Mouse (Mus musculus): ENCODE results near the gene Slc26a10. TPM values are rescaled to one million over a fixed set of nuclear protein-coding genes. Genes with fewer than 3 reads are reported as not detected.
"Not testable (repeated sequence)": the region's sequence is repeated elsewhere in the genome, so short reads cannot be mapped to it uniquely, and the experiment has no call there.

Slc26a10 gene
- polyA plus RNA-seq, 1 experiment from 2014 or later: 20.2 TPM

GRCm38 (mm10) chr10:127160728-127161127 is 19.7 kb downstream of the Slc26a10 start:
- Histone ChIP-seq H3K36me3 (no peaks in the 10 kb centered on the region), H3K27me3 (replicated peaks) (peaks cover 27% of the 10 kb centered on the region), H3K4me3 (no peak overlapping the region), H3K27ac (ENCODE audit: poor library complexity, severe bottlenecking) (no peak overlapping the region), H3K9ac (no peak overlapping the region), H3K4me1 (replicated peaks) (peaks cover 11% of the 10 kb centered on the region), H3K4me2 (no peak overlapping the region), H3K9me3 (replicated peaks) (no peaks in the 10 kb centered on the region)
- 66% methylated on average over 3 of the region's 3 CpGs for WGBS
- ATAC-seq (ENCODE audit: insufficient number of reproducible peaks, low FRiP score): no peak

GRCm38 (mm10) chr10:127160081-127160480 is 20.4 kb downstream of the Slc26a10 start:
- peaks cover 5% of the 10 kb centered on the region for H3K4me1 ChIP-seq (replicated peaks)
- no peak overlapping the region for H3K4me2 ChIP-seq
- WGBS: 82% methylated on average over 9 of the region's 9 CpGs
- H3K9ac ChIP-seq: no peak overlapping the region
- no peak for ATAC-seq (ENCODE audit: insufficient number of reproducible peaks, low FRiP score)
- no peaks in the 10 kb centered on the region for H3K36me3 ChIP-seq
- H3K9me3 ChIP-seq (replicated peaks): no peaks in the 10 kb centered on the region
- H3K27me3 ChIP-seq (replicated peaks): peaks cover 21% of the 10 kb centered on the region
- H3K27ac ChIP-seq (ENCODE audit: poor library complexity, severe bottlenecking): no peak overlapping the region
- H3K4me3 ChIP-seq: no peak overlapping the region

GRCm38 (mm10) chr10:127158471-127158870 is 22.0 kb downstream of the Slc26a10 start:
- Histone ChIP-seq H3K27ac (ENCODE audit: poor library complexity, severe bottlenecking) (no peak overlapping the region), H3K27me3 (replicated peaks) (peaks cover 8% of the 10 kb centered on the region), H3K9me3 (replicated peaks) (no peaks in the 10 kb centered on the region), H3K36me3 (no peaks in the 10 kb centered on the region), H3K4me3 (no peak overlapping the region), H3K4me2 (no peak overlapping the region), H3K9ac (no peak overlapping the region), H3K4me1 (replicated peaks) (no peaks in the 10 kb centered on the region)
- WGBS: 56% methylated on average over 3 of the region's 3 CpGs
- ATAC-seq (ENCODE audit: insufficient number of reproducible peaks, low FRiP score): no peak

GRCm38 (mm10) chr10:127156511-127156910 is 23.9 kb downstream of the Slc26a10 start:
- no peaks in the 10 kb centered on the region for H3K36me3 ChIP-seq
- no peak overlapping the region for H3K27ac ChIP-seq (ENCODE audit: poor library complexity, severe bottlenecking)
- no peak overlapping the region for H3K4me2 ChIP-seq
- no peaks in the 10 kb centered on the region for H3K27me3 ChIP-seq (replicated peaks)
- H3K4me3 ChIP-seq: no peak overlapping the region
- WGBS: 89% methylated on average over 1 of the region's 1 CpGs
- H3K9me3 ChIP-seq (replicated peaks): no peaks in the 10 kb centered on the region; the same call in 1 of the 2 replicates
- H3K9ac ChIP-seq: no peak overlapping the region
- no peak for ATAC-seq (ENCODE audit: insufficient number of reproducible peaks, low FRiP score)
- no peaks in the 10 kb centered on the region for H3K4me1 ChIP-seq (replicated peaks)

- no peaks in the 10 kb centered on the region for H3K4me1 ChIP-seq (replicated peaks)
- no peak overlapping the region for H3K9ac ChIP-seq
- no peaks in the 10 kb centered on the region; the same call in 1 of the 2 replicates for H3K9me3 ChIP-seq (replicated peaks)
- H3K36me3 ChIP-seq: no peaks in the 10 kb centered on the region
- WGBS: 93% methylated on average over 1 of the region's 1 CpGs
- H3K4me3 ChIP-seq: no peak overlapping the region
- H3K27me3 ChIP-seq (replicated peaks): no peaks in the 10 kb centered on the region
- H3K4me2 ChIP-seq: no peak overlapping the region
- H3K27ac ChIP-seq (ENCODE audit: poor library complexity, severe bottlenecking): no peak overlapping the region
- ATAC-seq (ENCODE audit: insufficient number of reproducible peaks, low FRiP score): no peak
Observed at GRCm38 (mm10) chr10:127156089-127156488, 24.4 kb downstream of the Slc26a10 start.

- Histone ChIP-seq H3K27ac (ENCODE audit: poor library complexity, severe bottlenecking) (no peak overlapping the region), H3K9me3 (replicated peaks) (no peaks in the 10 kb centered on the region; the same call in 1 of the 2 replicates), H3K4me2 (no peak overlapping the region), H3K4me3 (no peak overlapping the region), H3K27me3 (replicated peaks) (no peaks in the 10 kb centered on the region), H3K9ac (no peak overlapping the region), H3K36me3 (no peaks in the 10 kb centered on the region), H3K4me1 (replicated peaks) (no peaks in the 10 kb centered on the region)
- no peak for ATAC-seq (ENCODE audit: insufficient number of reproducible peaks, low FRiP score)
- 77% methylated on average over 5 of the region's 5 CpGs for WGBS
Observed at GRCm38 (mm10) chr10:127154652-127155051, 25.8 kb downstream of the Slc26a10 start.

GRCm38 (mm10) chr10:127154241-127154640 is 26.2 kb downstream of the Slc26a10 start:
- Histone ChIP-seq H3K27me3 (replicated peaks) (no peaks in the 10 kb centered on the region), H3K9me3 (replicated peaks) (no peaks in the 10 kb centered on the region; the same call in 1 of the 2 replicates), H3K27ac (ENCODE audit: poor library complexity, severe bottlenecking) (no peak overlapping the region), H3K4me3 (no peak overlapping the region), H3K9ac (no peak overlapping the region), H3K36me3 (no peaks in the 10 kb centered on the region), H3K4me1 (replicated peaks) (no peaks in the 10 kb centered on the region), H3K4me2 (no peak overlapping the region)
- WGBS: 86% methylated on average over 2 of the region's 2 CpGs
- ATAC-seq (ENCODE audit: insufficient number of reproducible peaks, low FRiP score): no peak

GRCm38 (mm10) chr10:127153323-127153722 is 27.1 kb downstream of the Slc26a10 start:
- Histone ChIP-seq H3K4me2 (no peak overlapping the region), H3K4me3 (no peak overlapping the region), H3K27me3 (replicated peaks) (no peaks in the 10 kb centered on the region), H3K27ac (ENCODE audit: poor library complexity, severe bottlenecking) (no peak overlapping the region), H3K4me1 (replicated peaks) (no peaks in the 10 kb centered on the region), H3K9me3 (replicated peaks) (no peaks in the 10 kb centered on the region; the same call in 1 of the 2 replicates), H3K9ac (no peak overlapping the region), H3K36me3 (no peaks in the 10 kb centered on the region)
- ATAC-seq (ENCODE audit: insufficient number of reproducible peaks, low FRiP score): no peak
- 91% methylated on average over 7 of the region's 7 CpGs for WGBS

GRCm38 (mm10) chr10:127152556-127152955 is 27.9 kb downstream of the Slc26a10 start:
- not testable (repeated sequence) for H3K27ac ChIP-seq (ENCODE audit: poor library complexity, severe bottlenecking); H3K4me1 ChIP-seq (replicated peaks); ATAC-seq (ENCODE audit: insufficient number of reproducible peaks, low FRiP score); H3K9ac ChIP-seq; H3K4me3 ChIP-seq; H3K9me3 ChIP-seq (replicated peaks); H3K27me3 ChIP-seq (replicated peaks); H3K4me2 ChIP-seq; H3K36me3 ChIP-seq
- 81% methylated on average over 10 of the region's 10 CpGs for WGBS

- 76% methylated on average over 3 of the region's 3 CpGs for WGBS
- H3K27me3 ChIP-seq (replicated peaks); H3K4me3 ChIP-seq; H3K4me2 ChIP-seq; H3K9ac ChIP-seq; H3K36me3 ChIP-seq; H3K9me3 ChIP-seq (replicated peaks); ATAC-seq (ENCODE audit: insufficient number of reproducible peaks, low FRiP score); H3K27ac ChIP-seq (ENCODE audit: poor library complexity, severe bottlenecking); H3K4me1 ChIP-seq (replicated peaks): not testable (repeated sequence)
Observed at GRCm38 (mm10) chr10:127151233-127151632, 29.2 kb downstream of the Slc26a10 start.

GRCm38 (mm10) chr10:127150471-127150872 is 30.0 kb downstream of the Slc26a10 start:
- Histone ChIP-seq H3K27ac (ENCODE audit: poor library complexity, severe bottlenecking) (no peak overlapping the region), H3K4me3 (no peak overlapping the region), H3K4me2 (no peak overlapping the region), H3K36me3 (no peaks in the 10 kb centered on the region), H3K9ac (no peak overlapping the region), H3K27me3 (replicated peaks) (no peaks in the 10 kb centered on the region), H3K9me3 (replicated peaks) (no peaks in the 10 kb centered on the region; the same call in 1 of the 2 replicates), H3K4me1 (replicated peaks) (no peaks in the 10 kb centered on the region)
- no peak for ATAC-seq (ENCODE audit: insufficient number of reproducible peaks, low FRiP score)
- WGBS: 71% methylated on average over 4 of the region's 4 CpGs

- Histone ChIP-seq H3K4me1 (replicated peaks) (no peaks in the 10 kb centered on the region), H3K9ac (no peak overlapping the region), H3K9me3 (replicated peaks) (no peaks in the 10 kb centered on the region; the same call in 1 of the 2 replicates), H3K27me3 (replicated peaks) (no peaks in the 10 kb centered on the region), H3K27ac (ENCODE audit: poor library complexity, severe bottlenecking) (no peak overlapping the region), H3K4me2 (no peak overlapping the region), H3K36me3 (no peaks in the 10 kb centered on the region), H3K4me3 (no peak overlapping the region)
- no peak for ATAC-seq (ENCODE audit: insufficient number of reproducible peaks, low FRiP score)
- 72% methylated on average over 6 of the region's 6 CpGs for WGBS
Observed at GRCm38 (mm10) chr10:127147135-127147534, 33.3 kb downstream of the Slc26a10 start.

Data from heart, embryonic 12.5 days (tissue).